Mouse (Mus musculus) cerebellum, adult 11-12 months (tissue): Measurements from ENCODE around the gene Lamc3.
"Not testable (repeated sequence)": the region's sequence is repeated elsewhere in the genome, so short reads cannot be mapped to it uniquely, and the experiment has no call there.

Source experiments
- DNase-seq: peaks from one replicate; pipeline ENCODE4 v3.0.0; 2022

Gene Lamc3

DNA sequence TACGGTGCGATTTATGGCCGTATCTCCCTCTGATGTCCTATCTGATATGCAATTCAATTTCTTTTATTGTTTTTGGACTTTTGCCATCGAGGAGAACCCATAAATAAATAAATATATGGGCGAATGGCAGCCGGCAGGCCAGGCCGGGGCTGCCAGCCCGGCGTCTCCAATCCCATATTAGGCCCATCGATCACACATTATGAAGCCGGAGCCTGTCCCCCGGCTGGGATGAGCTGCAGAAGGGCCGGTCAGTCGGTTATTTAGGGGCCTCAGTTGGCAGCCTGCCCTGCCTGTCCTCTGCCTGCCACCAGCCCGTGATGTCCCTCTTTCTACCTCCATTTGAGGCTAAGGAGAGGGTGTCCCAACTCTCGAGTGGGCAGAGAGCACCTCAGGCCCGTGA, 8.5 kb upstream of the Lamc3 start:
- no peak for DNase-seq

DNA sequence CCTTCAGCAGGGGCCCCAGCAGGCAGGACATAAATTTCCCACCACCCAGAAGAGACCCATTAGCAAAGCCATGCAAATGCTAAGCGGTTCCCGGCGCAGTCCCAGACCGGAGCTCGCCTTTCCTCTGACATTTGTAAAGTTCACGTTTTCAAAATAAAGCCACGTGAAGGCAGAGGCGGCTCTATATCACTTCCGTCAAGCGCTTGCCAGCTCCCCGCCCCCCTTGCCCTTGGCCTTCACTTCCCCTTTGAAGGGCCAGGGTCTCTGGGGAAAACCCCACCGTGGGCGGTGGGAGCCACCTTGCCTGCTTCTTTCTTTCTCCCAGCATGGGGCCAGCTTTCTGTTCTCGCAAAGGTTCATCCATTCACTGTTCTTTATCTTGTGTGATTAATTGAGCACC, 6.2 kb upstream of the Lamc3 start:
- DNase-seq = no peak

DNA sequence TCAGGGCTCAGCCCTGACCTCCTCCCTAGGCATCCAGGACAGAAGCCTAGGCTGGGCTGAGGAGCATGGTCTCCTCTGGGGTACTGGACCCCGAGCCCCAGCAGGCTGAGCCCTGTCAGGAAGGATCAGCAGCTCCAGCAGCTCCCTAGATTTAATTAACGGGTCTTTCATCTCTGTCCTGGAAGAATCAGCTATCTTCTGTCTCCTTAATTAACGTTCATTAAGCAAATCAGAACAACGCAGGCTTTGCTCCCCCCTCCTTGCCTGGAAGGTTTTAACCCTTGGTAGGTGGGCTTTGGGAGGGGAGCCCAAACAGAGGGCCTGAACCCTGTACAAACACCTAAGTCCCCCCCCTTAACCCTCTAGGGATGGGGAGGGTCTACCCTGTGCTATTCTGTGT, 4.0 kb upstream of the Lamc3 start:
- DNase-seq = no peak

DNA sequence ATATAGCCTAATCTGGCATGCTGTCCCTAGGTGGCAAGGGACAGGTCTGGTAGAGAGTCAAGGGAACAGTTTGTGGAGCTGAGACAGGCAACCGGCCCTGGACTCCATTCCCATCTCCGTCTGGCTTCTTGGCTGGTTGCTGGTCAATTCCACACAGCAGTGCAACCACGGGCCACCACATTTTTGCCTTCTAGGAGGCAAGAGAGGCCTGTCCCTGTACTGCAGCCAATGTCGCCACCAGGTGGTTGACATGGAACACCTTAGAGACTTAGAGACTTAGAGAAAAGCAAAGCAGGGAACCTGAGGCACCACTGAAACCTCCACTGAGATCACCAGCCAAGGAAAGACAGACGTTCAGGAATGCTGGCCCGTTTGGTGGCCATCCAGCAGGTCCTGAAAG, 2.3 kb upstream of the Lamc3 start:
- peak; percentile 19 for DNase-seq

DNA sequence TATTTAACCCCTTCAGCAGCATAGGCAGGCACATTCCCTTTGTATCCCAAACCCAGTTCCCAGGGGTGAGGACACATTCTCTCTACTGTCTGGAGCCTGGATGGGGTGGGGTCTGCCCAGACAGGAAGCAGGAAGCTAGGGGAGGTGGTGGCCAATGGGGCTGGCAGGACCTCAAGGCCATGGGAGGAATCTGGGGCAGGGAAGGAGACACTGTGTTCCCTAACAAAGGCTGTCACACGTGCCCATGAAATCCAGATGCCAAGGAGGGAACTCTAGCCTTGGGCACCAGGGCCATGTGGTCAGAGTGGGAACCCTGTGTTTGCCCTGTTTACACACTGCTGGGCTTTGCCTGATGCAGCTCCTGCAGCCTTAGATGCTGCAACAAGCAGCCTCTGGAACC, 1.8 kb downstream of the Lamc3 start:
- no peak for DNase-seq

DNA sequence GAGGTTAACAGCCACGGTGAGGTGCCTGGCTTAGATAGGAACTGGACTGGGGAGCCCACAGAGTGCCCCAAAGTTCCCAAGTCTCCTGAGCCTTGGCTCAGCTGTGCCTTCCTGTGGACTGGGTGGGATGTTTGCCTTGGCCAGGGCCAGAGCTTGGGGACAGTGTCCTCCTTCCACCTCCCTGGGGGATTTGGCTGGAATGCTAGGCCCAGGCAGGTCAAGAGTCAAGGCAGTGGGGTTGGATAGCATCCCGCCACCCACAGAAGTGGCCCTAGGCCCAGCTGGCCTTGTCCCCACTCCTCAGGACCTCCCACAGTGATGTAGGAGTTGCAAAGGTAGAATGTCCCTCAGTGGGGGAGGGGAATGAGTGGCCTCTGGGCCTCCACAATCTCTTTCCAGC, 4.1 kb downstream of the Lamc3 start:
- DNase-seq = no peak

DNA sequence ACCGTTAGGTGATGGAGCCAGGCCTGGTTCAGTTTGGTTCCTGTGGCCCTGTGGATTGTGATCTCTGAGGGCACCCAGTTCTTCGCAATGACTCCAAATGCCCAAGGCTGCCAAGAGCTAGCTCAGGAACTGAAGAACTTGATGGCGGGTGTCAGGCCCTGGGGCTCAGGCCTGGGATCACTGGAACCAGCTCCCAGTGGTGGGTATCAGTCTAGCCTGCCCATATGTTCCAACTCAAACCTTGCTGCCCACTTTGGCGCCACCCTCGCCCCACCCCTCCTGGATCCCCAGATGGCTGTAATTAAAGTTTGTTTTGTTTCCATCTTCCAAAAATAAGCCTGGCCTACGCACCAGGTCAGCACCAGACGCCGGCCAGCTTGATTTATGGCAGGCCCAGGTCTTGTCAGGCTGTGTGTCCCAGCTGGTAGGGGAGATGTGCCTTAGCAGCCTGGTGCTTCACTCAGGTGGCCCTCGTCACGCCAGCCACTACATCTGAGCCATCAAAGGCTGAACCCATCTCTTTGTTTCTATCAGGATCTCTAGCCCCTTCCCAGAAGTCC, 6.1 kb downstream of the Lamc3 start:
- DNase-seq = no peak

DNA sequence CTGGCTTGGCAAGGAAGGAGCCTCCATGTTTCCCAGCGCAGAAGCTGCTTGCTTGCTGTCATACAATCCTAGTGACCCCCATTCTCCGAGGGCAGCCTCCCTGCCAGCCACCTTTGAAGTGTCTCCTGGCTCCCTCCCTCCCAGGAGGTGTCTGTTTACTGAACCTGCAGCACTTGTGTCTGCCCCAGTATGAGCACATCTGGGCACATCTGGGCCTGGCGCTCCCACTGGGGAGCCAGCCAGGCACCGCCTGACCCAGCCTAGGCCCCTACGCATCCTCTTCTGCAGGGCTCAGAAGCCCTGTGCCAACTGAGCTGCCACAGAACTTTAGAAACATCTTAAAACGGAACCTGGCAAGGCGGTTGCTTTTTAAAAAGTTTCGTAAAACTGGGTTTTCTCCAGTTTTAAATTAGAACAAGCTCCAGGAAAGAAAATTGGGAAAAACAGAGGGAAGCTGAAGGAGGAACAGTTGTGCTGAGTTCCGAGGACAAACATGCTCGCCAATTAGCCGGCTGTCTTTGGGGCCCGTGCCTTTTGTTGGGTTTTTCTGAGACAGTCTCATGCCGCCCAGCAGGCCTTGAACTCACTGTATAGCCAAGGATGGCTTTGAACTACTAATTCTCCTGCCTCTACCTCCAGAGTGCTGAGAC, 7.3 kb downstream of the Lamc3 start:
- DNase-seq = no peak

DNA sequence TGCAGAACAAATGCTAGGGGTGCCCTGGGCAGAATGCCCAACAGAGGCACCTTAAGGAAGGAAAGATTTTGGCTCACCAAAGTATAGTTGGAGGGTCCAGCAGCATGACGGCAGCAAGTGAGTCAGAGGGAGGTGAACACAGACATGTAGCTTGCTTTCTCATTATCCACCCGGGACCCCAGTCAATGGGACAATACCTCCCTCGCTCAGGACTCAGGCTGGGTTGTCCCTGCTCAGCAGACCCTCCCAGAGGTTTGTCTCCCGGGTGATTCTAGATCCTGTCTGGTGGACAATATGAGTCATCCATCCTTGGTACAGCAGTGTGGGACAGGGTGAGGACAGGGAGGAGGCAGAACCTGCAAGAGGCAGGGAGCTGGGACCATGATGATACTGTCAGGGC, 13.8 kb downstream of the Lamc3 start:
- DNase-seq = no peak

DNA sequence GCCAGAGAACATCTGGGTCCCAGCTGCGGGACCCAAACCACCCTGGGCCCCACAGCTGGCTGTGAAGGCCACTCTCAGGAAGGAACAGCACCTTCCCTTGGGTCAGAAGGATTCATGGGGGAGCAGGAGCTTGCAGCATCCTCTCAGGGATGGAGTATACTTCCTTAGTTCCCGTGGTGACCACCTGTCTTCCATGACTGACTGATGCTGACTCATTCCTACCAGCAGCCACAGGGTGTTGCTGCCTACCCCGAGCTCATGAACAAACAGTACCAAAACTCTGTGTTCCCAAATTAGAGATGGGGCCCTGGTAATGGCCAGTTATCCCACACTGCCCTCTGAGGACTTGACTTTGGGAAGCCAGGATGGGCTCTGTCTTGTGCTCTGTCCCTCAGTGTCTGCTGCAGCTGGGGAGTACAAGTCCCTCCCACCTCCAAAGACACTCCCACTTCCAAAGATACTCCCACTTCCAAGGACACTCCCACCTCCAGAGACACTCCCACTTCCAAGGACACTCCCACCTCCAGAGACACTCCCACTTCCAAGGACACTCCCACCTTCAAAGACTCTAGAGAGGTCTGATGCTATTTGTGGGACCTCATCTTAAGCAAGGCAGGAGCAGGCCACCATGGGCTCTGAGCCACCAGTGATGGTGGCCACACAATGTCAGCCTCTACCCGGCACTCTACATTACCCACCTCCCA, 14.7 kb downstream of the Lamc3 start:
- no peak for DNase-seq

DNA sequence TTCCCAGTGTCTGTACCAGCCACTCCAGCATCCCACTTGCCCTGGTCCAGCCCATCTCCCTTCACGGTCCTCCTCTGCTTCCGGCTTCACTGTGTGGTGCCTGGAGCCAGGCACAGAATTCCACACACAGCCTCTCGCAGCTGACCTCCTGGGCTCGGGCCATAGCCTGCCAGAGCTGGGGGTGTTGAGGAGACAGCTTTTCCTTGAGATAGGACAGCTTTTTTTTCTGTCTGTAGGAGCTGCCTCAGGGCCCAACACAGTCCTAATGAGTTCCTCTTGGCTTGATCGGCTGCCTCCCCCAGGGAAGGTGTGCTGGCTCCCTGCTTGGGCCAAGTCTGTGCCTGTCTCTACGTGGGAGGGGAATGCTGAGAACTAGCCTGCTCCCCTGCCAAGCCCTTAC, 17.0 kb downstream of the Lamc3 start:
- DNase-seq = no peak

DNA sequence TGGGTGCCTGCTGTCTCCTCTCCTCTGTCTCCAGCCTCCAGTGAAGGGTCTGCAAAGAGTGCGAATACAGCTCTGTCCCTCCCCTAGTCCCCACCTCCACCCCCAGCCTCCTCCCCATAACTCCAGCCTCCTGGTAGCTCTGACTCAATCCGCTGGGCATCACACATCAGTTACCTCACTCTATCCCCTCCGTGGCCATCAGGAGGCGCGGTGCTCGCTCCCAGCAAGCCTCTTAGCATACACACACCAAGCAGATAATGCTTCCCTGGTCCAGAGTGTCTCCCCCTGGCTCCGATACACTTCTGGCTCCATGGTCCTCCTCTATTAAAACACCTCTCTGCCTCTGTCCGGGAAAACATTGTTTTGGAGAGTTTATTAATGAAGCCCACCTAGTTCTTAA, 17.5 kb downstream of the Lamc3 start:
- no peak for DNase-seq

DNA sequence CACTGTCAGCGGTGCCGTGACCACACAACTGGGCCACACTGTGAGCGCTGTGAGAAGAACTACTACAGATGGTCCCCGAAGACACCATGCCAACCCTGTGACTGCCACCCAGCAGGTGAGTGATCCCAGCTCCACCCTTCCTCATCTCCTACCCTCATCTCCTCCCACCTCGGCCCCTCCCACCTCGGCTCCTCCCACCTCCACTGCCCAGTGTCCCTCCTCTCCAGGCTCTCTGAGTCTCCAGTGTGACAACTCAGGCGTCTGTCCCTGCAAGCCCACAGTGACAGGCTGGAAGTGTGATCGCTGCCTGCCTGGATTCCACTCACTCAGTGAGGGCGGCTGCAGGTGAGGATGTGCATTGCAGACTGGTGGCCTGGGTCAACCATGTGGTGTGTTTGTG, 18.6 kb downstream of the Lamc3 start:
- no peak for DNase-seq

DNA sequence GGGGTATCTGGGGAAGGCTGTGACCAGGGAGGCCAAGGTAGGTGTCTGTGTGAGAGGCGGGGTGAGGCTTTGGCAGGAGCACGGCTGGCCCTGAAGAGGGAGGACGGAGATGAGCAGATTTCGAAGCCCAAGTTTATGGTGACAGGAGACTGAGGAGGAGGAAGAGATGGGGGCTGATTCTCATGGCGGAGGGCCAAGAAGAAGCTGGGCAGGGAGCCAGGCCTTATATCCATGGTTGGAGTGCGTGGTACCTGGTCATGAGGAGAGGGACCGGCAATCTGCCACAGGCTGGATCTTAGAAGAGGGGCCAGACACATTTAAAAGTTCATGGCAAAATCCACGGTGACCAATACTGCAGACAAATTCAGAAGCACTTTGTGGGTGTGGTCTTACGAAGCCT, 19.3 kb downstream of the Lamc3 start:
- no peak for DNase-seq

DNA sequence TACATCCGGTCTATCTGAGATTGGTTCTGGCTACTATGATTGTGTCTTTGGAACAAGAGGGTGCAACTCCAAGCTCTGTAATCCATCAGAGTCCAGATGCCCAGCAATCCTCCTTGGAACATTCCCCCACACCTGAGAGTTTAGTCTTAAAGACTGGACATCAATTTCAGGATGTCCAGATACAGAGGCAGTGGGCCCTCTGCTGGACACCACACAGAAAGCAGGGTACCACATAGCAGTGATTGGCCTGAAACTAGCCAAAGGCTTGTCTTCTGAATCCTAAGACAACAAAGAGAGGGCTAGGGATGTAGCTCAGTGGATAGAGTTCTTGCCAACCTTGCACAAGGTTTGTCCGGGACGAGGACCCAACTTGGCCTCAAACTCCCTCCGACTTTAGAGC, 25.5 kb downstream of the Lamc3 start:
- no peak for DNase-seq

DNA sequence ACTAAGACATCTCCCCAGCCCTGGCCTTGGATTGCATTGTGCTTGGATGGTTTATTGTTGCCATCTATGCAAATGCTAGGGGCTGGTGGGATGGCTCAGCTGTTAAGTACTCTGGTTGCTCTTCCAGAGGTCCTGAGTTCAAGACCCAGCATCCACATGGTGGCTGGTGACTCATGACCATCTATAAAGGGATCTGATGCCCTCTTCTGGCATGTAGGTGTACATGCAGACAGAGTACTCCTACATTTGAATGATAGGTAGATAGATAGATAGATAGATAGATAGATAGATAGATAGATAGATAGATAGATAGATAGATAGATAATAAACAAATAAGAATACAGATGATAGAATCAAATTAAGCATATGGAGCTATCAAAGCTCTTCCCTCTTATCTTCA, 27.1 kb downstream of the Lamc3 start:
- DNase-seq = not testable (repeated sequence)

DNA sequence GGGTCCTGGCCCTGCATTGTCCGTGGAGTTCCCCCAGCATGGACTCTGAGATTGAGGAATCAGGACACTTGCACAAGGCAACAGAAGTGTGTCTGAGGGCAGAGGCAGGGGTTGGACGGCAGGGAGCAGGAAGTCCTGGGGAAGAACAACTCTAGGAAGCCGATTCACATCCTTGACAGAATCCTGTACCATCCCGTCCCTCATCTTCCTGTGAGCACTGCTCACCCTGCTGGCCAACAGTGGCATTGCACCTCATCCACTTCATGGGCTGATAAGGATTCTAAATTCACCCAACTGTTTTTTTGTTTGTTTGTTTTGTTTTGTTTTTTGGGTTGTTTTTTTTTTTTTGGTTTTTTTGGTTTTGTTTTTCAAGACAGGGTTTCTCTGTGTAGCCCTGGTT, 28.0 kb downstream of the Lamc3 start:
- peak; percentile 51 for DNase-seq

DNA sequence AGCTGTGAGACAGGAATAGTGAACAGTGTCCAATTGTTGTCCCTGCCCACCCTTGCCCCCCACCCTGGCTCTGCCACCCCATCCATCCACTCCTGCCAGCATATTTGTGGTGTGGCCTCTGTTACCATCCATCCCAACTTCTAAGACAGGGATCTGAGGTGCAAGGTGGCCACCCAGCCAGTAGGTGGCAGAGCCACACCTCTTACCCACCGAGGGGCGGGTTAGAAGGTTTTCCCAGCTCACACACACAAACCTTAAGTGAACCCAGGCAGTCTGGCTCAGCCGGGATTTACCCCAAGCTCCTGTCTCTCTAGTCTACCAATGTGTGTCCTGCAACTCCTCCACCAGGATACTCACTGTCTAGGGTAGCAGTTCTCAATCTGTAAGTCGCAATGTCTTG, 30.5 kb downstream of the Lamc3 start:
- no peak for DNase-seq

DNA sequence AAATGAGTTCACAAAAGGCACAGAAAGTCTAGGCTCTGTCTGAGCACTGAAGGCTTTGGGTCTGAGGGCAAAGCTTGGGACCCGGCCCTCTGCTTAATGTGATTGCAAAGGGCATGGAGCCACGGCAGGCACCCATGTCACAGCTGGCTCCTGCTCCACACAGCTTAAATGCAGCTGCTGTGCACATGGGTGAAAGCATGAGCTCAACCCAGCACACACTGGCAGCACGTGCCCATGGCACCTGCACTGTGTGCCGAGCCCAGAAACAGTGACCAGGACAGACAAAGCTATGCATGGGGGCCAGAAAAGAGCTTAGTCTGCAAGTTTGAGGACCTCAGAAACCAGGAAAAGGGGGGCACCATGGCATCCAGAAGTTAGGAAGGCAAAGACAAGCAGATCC, 36.6 kb downstream of the Lamc3 start:
- no peak for DNase-seq

DNA sequence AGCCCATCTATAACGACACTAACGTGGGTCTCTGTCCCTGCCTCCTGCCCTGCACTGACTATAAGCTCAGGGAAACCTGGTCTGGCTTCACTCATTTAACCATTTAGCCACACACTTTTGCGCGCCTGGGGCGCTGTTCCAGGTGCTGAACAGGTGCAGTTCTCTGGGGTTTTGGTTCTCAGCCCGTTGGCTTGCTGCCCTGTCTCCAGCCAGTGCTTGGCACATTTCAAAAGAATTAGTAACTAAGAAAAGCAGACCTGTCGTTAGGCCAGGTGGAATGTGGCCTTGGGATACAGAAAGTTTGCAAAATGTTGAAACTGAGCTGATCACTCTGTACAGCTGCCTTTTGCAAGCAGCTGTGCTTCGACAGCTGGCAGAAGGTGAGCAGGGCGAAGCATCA, 37.7 kb downstream of the Lamc3 start:
- DNase-seq = peak; percentile 28

DNA sequence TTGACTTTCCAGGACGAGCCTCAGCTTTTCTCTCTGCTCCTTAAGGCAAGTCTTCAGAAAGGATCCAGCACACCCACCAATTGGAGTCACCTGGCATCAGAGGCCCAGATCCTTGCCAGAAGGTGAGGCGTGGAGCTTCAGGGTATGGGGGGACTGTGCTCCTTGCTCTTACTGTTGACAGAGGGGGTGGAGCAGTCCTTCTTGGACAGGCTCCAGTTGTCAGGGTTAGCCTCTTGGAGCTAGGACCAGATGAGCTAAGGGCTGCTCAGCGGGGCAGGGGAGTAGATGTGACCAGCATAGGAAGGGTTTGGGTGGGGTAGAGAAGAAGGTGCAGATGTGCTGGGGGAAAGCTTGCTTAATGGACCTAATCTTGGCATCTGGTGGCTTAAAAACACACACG, 38.8 kb downstream of the Lamc3 start:
- no peak for DNase-seq

DNA sequence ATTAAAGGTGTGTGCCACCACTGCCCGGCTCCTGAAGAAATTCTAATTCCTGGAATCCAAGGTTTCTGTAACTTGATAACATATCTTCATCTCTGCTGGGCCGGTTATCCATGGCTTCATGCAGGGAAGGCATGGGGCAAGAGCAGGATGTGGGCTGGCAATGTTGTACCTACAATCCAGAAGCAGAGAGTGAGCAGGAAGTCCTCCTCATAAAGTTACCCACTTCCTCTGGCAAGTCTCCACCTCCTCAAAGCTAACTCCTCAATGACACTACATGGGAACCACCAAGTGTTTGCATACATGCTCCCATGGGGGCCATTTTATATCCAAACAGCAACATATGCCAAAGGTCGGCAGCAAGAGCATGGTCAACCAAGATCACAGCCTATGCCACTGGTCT, 42.6 kb downstream of the Lamc3 start:
- no peak for DNase-seq

DNA sequence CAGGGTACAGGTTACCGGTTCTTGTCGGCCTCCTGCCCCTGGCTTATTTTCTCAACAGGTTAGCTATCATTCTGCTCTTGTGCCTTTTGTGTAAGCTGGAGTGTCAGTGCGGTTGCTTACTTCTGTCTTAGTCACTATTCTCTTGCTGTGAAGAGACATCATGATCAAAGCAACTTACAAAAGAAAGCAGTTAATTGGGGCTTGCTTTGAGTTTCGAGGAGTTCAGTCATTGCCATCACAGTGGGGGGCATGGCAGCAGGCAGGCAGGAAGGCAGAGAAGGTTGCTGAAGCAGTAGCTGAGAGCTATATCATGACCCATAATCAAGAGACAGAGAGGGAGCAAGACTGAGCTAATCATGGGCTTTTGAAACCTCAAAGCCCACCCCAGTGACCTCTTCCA, 47.5 kb downstream of the Lamc3 start:
- DNase-seq = no peak

DNA sequence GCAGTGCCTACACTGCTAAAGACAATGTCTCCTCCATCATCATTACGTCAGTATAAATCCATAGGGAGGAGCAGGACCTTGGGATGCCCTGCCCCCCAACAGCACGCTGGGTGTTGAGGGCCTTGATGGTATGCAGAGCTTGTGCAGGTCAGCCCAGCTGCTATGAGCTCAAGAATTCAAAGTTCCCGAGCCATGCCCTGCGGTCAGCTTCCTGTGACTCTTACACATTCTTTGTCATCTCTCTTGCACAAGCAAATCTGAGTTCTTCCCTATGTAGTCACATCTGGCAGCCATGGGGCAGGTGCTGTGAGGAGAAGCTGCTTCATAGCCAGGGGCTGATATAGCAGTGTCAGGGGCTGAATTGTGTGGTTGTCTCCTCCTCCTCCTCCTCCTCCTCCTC, 48.0 kb downstream of the Lamc3 start:
- DNase-seq = no peak

DNA sequence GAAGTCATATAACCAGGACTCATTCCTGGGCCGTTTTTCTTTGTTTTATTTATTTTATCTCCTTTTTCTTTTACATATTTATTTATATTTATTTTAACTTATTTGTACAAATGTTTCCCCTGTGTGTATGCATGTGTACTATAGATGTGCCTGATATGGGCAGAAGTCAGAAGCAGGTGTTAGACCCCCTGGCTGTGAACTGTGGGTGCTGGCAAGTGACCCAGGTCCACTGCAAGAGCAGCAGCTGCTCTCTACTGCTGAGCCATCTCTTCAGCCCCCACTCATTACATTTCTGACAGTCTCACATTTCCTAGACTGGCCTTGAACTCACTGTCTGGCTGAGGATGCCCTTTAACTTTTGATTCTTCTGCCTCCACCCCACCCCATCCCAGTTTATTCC, 51.2 kb downstream of the Lamc3 start:
- DNase-seq = no peak
